Mouse (Mus musculus): ENCODE measurements around the gene Tbc1d20. TPM values are rescaled to one million over a fixed set of nuclear protein-coding genes. Genes with fewer than 3 reads are reported as not detected.

The Tbc1d20 gene
- total RNA-seq, 2 experiments from 2014 or later: 50.1 to 54.8 TPM

GRCm38 (mm10) chr2:152322198-152322597, 28.6 kb downstream of the Tbc1d20 start:
- intact Hi-C loops (cut with DNase I): no loop called here
- no peak for DNase-seq (ENCODE audit: low spot score in 2 of 2)

DNA sequence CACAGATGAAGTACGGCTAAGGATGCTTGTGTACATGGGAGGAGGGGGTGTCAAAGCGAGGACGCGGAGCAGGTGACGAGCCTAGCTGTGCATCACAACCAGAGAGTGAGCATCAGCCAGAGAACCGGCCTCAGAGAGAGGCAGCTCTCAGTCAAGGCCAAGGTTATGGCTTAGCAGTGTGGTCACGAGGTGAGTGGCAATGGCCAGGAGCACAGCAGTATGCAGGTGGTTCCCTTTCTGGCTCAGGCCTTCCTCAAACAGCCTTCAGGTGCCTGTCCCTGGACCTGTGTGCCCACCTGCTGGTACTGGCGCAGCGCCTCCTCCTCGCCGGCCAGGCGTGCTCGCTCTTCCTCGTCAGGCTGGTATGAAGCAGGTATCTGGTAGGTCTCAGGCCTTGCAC, 30.3 kb downstream of the Tbc1d20 start:
- intact Hi-C loops (cut with DNase I): no loop called here
- no peak for DNase-seq (ENCODE audit: low spot score in 2 of 2)

DNA sequence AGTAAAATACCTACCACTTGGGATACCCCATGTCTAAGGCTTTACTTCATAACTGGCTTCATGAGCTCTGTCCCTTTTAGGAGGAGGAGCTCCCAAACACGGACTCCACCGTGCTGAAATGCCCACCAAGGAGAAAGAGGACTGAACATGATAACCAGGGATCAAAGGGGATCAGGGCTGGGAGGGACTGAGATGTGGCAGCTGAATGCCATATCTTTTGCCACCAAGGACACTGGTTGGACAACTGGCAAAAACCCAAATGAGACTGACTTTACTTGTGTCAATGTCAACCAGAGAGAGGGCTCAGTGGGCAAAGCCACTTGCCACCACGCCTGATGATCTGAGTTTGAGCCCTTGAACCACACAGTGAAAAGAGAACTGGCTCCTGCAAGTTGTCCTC, 31.2 kb downstream of the Tbc1d20 start:
- intact Hi-C loops (cut with DNase I): no loop called here
- DNase-seq (ENCODE audit: low spot score in 2 of 2): no peak

DNA sequence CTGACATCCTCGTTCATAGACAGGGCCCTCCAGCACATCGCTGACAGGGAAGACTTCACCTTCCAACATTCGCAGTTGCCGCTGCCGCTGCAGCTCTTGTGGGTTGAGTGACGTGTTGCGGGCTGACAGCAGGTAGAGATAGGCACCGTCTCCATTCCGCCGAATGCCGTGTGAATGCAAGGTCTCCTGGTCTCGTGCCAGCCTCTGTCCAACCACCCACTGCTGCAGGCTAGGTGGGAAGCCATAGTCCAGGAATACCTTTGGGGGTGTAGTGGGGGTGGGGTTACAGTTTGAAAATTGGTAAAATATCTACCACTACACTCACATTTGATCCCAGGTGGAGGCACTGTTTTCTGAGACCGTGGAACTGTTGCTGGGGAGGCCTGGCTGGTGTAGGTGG, 32.5 kb downstream of the Tbc1d20 start:
- intact Hi-C loops (cut with DNase I): no loop called here

DNA sequence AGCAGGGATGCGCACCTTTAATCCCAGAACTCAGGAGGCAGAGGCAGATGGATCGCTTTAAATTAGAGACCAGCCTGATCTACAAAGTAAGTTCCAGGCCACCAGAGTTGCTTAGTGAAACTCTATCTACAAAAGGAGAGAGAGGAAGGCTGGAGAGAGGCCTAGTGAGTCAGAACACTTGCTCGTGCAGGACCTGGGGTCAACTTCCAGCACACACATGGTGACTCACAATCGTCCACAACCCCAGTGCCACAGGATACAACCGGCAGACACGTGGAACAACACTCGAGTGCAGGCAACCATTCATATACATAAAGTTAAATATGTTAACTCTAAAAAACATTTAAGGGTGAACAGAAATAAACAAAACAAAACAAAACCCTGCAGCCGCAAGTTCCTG, 33.0 kb downstream of the Tbc1d20 start:
- intact Hi-C loops (cut with DNase I): no loop called here
- no peak for DNase-seq (ENCODE audit: low spot score in 2 of 2)

More for the DNA sequence above, 32.5 kb downstream of the Tbc1d20 start:
- no peak for DNase-seq (ENCODE audit: low spot score in 2 of 2)

GRCm38 (mm10) chr2:152327980-152328379, 34.4 kb downstream of the Tbc1d20 start:
- intact Hi-C loops (cut with DNase I): no loop called here
- DNase-seq (ENCODE audit: low spot score in 2 of 2): no peak

DNA sequence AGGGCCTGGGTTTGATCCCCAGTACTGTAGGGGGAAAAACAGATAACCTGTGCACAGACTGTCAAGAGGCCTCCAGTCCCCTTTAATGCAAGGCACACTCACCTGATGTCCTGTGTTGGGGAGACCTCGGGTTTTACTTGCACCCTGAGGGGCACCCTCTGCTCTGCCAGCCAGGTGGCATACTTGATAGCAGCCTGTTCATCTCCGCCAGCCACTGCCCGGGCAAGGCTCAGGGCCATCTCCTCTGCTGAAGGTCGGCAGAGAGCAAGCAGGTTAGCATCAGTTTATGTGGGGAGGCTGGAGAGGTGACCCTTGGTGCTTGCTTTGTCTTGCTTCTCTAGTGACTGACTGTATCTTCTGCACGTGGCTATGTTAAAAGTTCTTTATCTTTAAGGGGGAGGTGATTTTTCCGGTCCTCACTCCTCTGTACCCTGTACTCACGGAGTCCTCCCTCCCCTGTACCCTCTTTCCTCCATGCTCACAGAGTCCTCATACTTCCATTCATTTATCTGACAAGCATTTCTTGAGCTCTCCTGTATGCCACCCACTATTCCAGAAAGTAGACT, 37.3 kb downstream of the Tbc1d20 start:
- no peak for DNase-seq (ENCODE audit: low spot score in 2 of 2)
- intact Hi-C loops (cut with DNase I): no loop called here

DNA sequence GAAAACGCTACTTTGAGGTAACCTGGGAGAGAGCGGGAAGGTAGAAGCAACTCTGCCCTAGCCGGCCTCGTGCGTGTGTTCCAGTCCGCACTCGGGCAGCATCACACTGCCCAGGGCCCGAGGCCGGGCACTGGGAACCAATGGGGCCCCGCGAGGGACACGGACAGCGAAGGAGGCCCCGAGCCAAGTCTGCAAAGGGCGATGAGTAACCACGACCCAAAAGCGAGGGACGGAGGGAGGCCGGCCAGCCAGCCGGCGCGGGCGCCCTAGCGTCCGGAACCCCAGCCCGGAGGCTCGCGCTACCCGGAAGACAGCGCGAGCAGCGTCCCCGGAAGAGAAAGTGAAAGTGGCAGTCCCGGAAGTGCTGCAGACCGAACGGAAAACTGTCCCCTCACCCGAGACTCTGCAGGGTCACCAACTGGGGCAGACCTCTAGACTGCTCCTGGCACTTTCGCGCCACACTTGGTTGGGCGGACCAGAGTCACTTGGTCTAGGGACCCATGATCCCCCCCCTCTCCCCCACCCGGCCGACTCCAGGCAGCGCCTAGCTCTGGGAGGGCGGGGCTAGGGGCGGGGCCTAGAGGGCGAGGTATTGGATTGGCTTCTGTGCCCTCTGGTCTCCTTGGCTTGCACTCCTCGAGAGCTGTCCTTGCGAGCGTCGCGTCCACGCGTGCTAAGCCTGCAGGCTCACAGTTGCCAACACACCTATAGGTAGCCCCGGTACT, 38.6 kb downstream of the Tbc1d20 start, which contains the start of gene Rbck1:
Gene Rbck1 (minus strand): TSS at position 553 of the 725 bp plus-strand sequence.
- intact Hi-C loops (cut with DNase I): no loop called here
- DNase-seq (ENCODE audit: low spot score in 2 of 2): peak; percentile 82 to 90

- intact Hi-C loops (cut with DNase I): no loop called here
- DNase-seq (ENCODE audit: low spot score in 2 of 2): no peak
Observed at GRCm38 (mm10) chr2:152333345-152334006, 39.8 kb downstream of the Tbc1d20 start.

DNA sequence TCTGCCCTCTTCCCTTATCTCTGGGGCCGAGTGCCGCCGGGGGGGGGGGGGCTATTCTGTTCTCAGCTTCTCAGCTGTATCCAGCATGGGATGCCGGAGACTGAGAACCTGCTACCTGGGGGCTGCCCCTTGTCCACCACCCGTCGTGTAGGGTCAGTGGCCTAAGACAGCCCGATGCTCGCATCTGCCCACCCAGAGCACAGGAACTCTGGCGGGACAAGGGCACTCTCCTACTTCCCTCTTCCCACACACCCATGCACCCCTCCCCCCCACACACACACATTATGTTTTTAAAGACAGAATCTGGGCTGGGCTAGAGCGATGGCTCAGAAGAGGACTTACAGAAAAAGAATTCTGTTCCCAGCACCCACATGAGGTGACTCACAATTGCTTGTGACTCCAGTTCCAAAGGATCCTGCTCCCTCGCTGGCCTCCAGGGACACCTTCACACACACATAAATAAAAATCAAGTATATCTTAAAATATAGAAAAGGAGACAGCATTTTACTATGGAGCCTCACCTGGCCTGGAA, 41.7 kb downstream of the Tbc1d20 start:
- intact Hi-C loops (cut with DNase I): no loop called here
- no peak for DNase-seq (ENCODE audit: low spot score in 2 of 2)

DNA sequence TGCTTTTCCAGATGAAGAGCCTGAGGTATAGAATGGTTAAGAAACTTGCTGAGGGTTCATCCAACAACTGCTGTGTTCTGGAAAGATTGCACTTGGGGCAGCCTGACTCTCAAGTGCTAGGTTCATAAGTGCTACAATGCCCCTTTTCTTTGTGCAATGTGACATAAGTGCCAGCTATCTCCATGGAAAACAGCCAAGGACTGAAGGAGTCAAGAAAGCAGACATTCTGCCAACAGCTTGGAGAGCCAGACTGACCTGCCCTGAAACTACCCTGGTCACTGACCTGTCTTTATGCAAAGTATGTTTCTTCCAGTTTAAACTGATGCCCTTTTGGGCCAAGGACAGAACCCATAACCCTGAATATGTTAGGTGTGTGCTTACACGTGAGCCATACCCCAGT, 43.2 kb downstream of the Tbc1d20 start:
- DNase-seq (ENCODE audit: low spot score in 2 of 2): no peak
- intact Hi-C loops (cut with DNase I): no loop called here

- intact Hi-C loops (cut with DNase I): no loop called here
- DNase-seq (ENCODE audit: low spot score in 2 of 2): no peak
Observed at GRCm38 (mm10) chr2:152337591-152338212, 44.1 kb downstream of the Tbc1d20 start.

- intact Hi-C loops (cut with DNase I): no loop called here
- no peak for DNase-seq (ENCODE audit: low spot score in 2 of 2)
Observed at GRCm38 (mm10) chr2:152338319-152338718, 44.7 kb downstream of the Tbc1d20 start.

DNA sequence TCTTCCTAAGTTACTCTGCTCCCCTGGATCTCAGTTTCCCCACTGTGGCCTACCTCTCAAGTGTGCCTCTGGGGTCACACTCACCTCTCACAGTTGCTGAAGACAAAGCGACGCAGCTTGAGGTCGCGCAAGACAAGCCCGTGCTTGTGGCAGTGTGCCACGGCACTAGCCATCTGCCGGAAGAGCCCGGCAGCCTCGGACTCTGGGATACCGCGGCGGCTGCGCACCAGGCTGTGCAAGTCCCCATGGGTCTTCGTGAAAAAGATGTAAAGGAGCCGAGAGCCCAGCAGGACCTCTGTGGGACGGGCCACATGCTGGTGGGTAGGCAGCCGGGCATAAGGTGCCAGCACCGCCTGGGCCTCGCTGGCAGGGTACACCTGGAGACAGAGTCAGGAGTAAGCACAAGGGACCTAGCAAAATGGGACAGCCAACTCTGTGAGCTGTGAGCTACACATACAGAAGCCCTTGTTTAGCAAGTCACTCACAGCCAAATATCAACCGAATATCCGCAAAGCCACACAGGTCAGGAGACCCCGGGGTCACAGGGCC, 46.1 kb downstream of the Tbc1d20 start:
- intact Hi-C loops (cut with DNase I): no loop called here

DNA sequence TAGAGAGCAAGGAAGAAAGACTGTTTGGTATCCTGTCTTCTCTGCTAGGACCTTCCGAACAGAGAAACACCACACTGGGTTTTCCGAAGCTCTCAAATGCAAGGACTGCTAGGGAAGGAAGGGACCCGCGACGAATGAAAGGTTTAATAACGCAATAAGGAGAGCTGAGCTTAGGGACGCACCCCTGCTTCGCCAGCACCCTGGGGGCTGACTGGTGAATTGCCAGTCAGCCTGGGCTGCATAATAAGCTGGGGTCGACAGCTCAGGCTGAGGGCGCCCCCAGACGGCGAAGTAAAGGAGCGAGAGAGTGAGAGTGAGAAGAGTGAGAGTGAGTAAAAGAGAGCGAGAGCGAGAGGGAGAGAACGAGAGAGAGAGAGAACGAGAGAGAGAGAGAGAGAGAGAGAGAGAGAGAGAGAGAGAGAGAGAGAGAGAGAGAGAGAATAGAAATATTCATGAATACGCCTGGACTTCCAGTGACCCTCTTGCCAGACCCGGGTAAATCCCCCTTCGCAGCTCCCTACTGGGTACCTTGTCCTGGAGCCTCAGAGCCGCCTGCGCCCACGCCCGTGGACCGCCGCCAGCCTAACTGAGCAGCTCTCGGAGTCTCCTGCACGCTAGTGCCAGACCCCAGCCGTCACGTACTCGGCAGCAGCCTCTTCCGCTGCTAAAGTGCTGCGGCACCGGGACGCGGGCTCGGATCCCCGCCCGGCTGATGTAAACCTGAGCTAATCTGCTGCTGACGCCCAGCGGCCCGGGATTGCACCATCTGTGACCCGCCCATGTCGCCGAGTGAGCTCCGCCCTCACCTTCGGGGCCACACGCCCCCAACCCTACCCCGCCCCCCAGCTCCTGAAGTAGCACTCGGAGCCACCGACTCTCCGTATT, 49.9 kb downstream of the Tbc1d20 start, which contains the start of gene Trib3:
Gene Trib3 (minus strand): TSS at position 704 of the 885 bp plus-strand sequence.
- peak; percentile 68 to 84 for DNase-seq (ENCODE audit: low spot score in 2 of 2)
- intact Hi-C loops (cut with DNase I): no loop called here

More for the DNA sequence above, 46.1 kb downstream of the Tbc1d20 start:
- no peak for DNase-seq (ENCODE audit: low spot score in 2 of 2)

DNA sequence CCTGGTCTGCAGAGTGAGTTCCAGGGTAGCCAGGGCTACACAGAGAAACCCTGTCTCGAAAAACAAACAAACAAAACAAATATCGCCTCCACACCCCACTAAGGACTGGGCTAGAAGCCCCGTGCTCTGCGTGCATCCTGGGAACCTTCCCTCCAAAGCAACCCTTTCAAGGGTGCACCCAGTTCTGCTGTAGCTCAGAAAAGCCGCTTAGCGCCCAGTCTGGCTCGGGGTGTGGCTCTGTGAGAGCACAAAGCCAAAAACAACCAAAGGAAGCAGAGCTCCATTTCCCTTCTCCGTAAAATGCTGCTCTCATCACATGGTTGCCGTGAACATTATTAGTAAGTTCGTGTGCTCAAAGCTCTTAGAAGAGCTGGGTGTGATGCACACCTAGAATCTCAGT, 50.7 kb downstream of the Tbc1d20 start:
- intact Hi-C loops (cut with DNase I): no loop called here
- DNase-seq (ENCODE audit: low spot score in 2 of 2): no peak

DNA sequence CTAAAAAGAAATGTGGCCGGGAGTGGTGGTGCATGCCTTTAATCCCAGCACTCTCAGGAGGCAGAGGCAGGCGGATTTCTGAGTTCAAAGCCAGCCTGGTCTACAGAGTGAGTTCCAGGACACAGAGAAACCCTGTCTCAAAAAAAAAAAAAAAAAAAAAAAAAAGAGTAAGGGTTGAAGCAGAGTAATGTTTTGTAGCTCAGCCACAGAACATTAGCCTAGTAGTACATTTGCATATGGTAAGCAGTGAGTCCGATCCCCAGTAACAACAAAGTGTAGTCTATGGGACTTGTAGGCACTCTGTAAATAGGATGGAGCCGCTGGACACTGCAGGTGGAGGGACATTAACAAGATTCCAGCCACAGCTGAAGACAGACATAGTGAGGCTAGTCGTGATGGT, 51.3 kb downstream of the Tbc1d20 start:
- intact Hi-C loops (cut with DNase I): no loop called here
- DNase-seq (ENCODE audit: low spot score in 2 of 2): no peak

DNA sequence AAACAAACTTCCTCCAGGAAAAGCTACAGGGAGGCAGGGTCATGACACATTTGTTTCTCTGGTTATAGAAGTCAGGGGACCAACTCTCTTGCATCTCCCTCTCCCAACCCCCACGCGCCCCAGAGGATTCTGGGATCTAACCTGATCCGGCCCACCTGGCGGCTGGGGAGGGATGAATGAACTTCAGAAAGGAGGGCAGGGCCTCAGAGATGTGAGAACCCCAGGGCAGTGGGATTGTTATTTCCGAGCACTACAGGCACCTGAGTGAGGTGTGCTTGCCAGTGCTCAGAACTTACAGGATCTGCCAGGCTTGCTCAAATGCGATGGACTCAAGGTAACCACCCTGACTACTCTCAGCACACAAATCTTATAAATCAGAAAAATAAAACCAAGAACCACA, 51.8 kb downstream of the Tbc1d20 start:
- DNase-seq (ENCODE audit: low spot score in 2 of 2): no peak
- intact Hi-C loops (cut with DNase I): no loop called here
